Mouse (Mus musculus) kidney, embryonic 14.5 days (tissue): ENCODE measurements around the gene Mnat1. TPM values are rescaled to one million over a fixed set of nuclear protein-coding genes. Genes with fewer than 3 reads are reported as not detected.
"Not testable (repeated sequence)": the region's sequence is repeated elsewhere in the genome, so short reads cannot be mapped to it uniquely, and the experiment has no call there.

ENCODE experiments used
- ATAC-seq: fragments of 200-750 bp; cut with Nextera tagmentation; 2 replicates; pipeline ENCODE4 v1.8.0; 2017; ENCODE audit warnings: moderate number of reproducible peaks, mild to moderate bottlenecking, moderate TSS enrichment, moderate library complexity; ENCODE audit not compliant: low FRiP score, low TSS enrichment
- H3K27ac ChIP-seq: fragments of 300-500 bp; sonication (generic); 2 replicates; pipeline ENCODE4 v1.5.1; 2014; ENCODE audit warnings: low read depth, mild to moderate bottlenecking, low read length, moderate library complexity, mixed read lengths
- H3K27me3 ChIP-seq: fragments of 300-500 bp; sonication (generic); 2 replicates; pipeline ENCODE4 v1.6.1; 2014; ENCODE audit warnings: mild to moderate bottlenecking, low read length; ENCODE audit not compliant: control insufficient read depth, insufficient read depth
- H3K36me3 ChIP-seq: fragments of 300-500 bp; sonication (generic); 2 replicates; pipeline ENCODE4 v1.6.1; 2014; ENCODE audit warnings: low read length, mixed read lengths; ENCODE audit not compliant: control insufficient read depth, insufficient read depth
- H3K4me1 ChIP-seq: fragments of 300-500 bp; sonication (generic); 2 replicates; pipeline ENCODE4 v1.6.1; 2014; ENCODE audit warnings: low read length, mixed read lengths; ENCODE audit not compliant: control insufficient read depth, insufficient read depth
- H3K4me2 ChIP-seq: fragments of 300-500 bp; sonication (generic); replicated peaks from 2 replicates; pipeline ENCODE4 v1.6.1; 2014; ENCODE audit warnings: low read depth, mild to moderate bottlenecking, low read length
- H3K4me3 ChIP-seq: fragments of 300-500 bp; sonication (generic); 2 replicates; pipeline ENCODE4 v1.5.1; 2014; ENCODE audit warnings: mild to moderate bottlenecking, low read length
- H3K9ac ChIP-seq: fragments of 300-500 bp; sonication (generic); 2 replicates; pipeline ENCODE4 v1.6.1; 2014; ENCODE audit warnings: low read depth, mild to moderate bottlenecking, low read length, moderate library complexity
- H3K9me3 ChIP-seq: fragments of 300-500 bp; sonication (generic); 2 replicates; pipeline ENCODE4 v1.6.1; 2016; ENCODE audit warnings: low read length; ENCODE audit not compliant: control insufficient read depth
- WGBS: fragments of 180-500 bp; shearing (Covaris S2); extraction: QIAGEN DNeasy Blood & Tissue Kit; methylation state at CpG from one replicate; pipeline ENCODE4 v1.1.7; 2014; 5-methylcytosine and 5-hydroxymethylcytosine counted together
- polyA plus RNA-seq: library from polyadenylated mRNA; unstranded; fragments of >200 nt; fragmentation: Nextera tagmentation; extraction: Ambion mirVana; gene quantifications from 2 replicates; pipeline ENCODE4 v1.2.1, GENCODE M21; 2014

The Mnat1 gene
- polyA plus RNA-seq, 1 experiment from 2014 or later: 43.4 TPM

GRCm38 (mm10) chr12:73094189-73094588 lies 29.3 kb upstream of the Mnat1 start:
- Histone ChIP-seq H3K27ac (no peak overlapping the region), H3K9me3 (no peaks in the 10 kb centered on the region), H3K4me1 (no peaks in the 10 kb centered on the region), H3K4me2 (no peak overlapping the region), H3K9ac (no peak overlapping the region), H3K27me3 (no peaks in the 10 kb centered on the region), H3K4me3 (no peak overlapping the region), H3K36me3 (no peaks in the 10 kb centered on the region)
- 70% methylated on average over 2 of the region's 2 CpGs for WGBS
- ATAC-seq: 0 out of 2 replicates have a peak, but pooled peaks have one; percentile 24

GRCm38 (mm10) chr12:73094605-73095004 lies 28.9 kb upstream of the Mnat1 start:
- Histone ChIP-seq H3K9me3 (no peaks in the 10 kb centered on the region), H3K27me3 (no peaks in the 10 kb centered on the region), H3K4me3 (no peak overlapping the region), H3K4me1 (no peaks in the 10 kb centered on the region), H3K27ac (no peak overlapping the region), H3K9ac (no peak overlapping the region), H3K36me3 (no peaks in the 10 kb centered on the region), H3K4me2 (no peak overlapping the region)
- WGBS: 27% methylated on average over 2 of the region's 2 CpGs
- ATAC-seq: no peak

GRCm38 (mm10) chr12:73096177-73096576 lies 27.3 kb upstream of the Mnat1 start:
- not testable (repeated sequence) for H3K9me3 ChIP-seq, H3K27ac ChIP-seq, H3K4me3 ChIP-seq, H3K9ac ChIP-seq, H3K4me1 ChIP-seq, H3K27me3 ChIP-seq, H3K36me3 ChIP-seq, ATAC-seq, H3K4me2 ChIP-seq
- WGBS: 90% methylated on average over 5 of the region's 5 CpGs

GRCm38 (mm10) chr12:73098593-73098992 lies 24.9 kb upstream of the Mnat1 start:
- no peak overlapping the region for H3K9ac ChIP-seq
- no peak overlapping the region for H3K4me2 ChIP-seq
- no peaks in the 10 kb centered on the region for H3K4me1 ChIP-seq
- 83% methylated on average over 4 of the region's 4 CpGs for WGBS
- H3K9me3 ChIP-seq: no peaks in the 10 kb centered on the region
- no peak overlapping the region for H3K27ac ChIP-seq
- peaks cover 14% of the 10 kb centered on the region for H3K36me3 ChIP-seq
- ATAC-seq: no peak
- H3K27me3 ChIP-seq: no peaks in the 10 kb centered on the region
- H3K4me3 ChIP-seq: no peak overlapping the region

- ATAC-seq: no peak
- peaks cover 26% of the 10 kb centered on the region for H3K36me3 ChIP-seq
- whole genome bisulfite sequencing: 80% methylated on average over 12 of the region's 12 CpGs
- H3K4me1 ChIP-seq: no peaks in the 10 kb centered on the region
- H3K4me2 ChIP-seq: no peak overlapping the region
- no peak overlapping the region for H3K9ac ChIP-seq
- no peaks in the 10 kb centered on the region for H3K9me3 ChIP-seq
- H3K27ac ChIP-seq: no peak overlapping the region
- H3K27me3 ChIP-seq: no peaks in the 10 kb centered on the region
- H3K4me3 ChIP-seq: no peak overlapping the region
Observed at GRCm38 (mm10) chr12:73103713-73104112, 19.8 kb upstream of the Mnat1 start.

- H3K4me1 ChIP-seq: peaks cover 15% of the 10 kb centered on the region
- no peaks in the 10 kb centered on the region for H3K27me3 ChIP-seq
- no peak overlapping the region for H3K4me2 ChIP-seq
- peaks cover 21% of the 10 kb centered on the region for H3K36me3 ChIP-seq
- no peak overlapping the region for H3K27ac ChIP-seq
- H3K9me3 ChIP-seq: no peaks in the 10 kb centered on the region
- no peak overlapping the region for H3K9ac ChIP-seq
- H3K4me3 ChIP-seq: no peak overlapping the region
- WGBS: 84% methylated on average over 2 of the region's 2 CpGs
- ATAC-seq: no peak
Observed at GRCm38 (mm10) chr12:73107821-73108220, 15.7 kb upstream of the Mnat1 start.

GRCm38 (mm10) chr12:73110431-73111111 lies 12.9 kb upstream of the Mnat1 start:
- peak overlapping the region; percentile 74 for H3K4me3 ChIP-seq
- ATAC-seq: peak; percentile 80
- H3K9me3 ChIP-seq: no peaks in the 10 kb centered on the region
- peaks cover 10% of the 10 kb centered on the region; the same call in 1 of the 2 replicates for H3K36me3 ChIP-seq
- peak overlapping the region; percentile 87; the same call in 1 of the 2 replicates for H3K9ac ChIP-seq
- 1% methylated on average over 23 of the region's 23 CpGs for WGBS
- H3K4me1 ChIP-seq: peaks cover 15% of the 10 kb centered on the region
- H3K27ac ChIP-seq: peak overlapping the region; percentile 94; the same call in 1 of the 2 replicates
- H3K27me3 ChIP-seq: no peaks in the 10 kb centered on the region
- H3K4me2 ChIP-seq: peak overlapping the region; percentile 95

- Histone ChIP-seq H3K4me2 (peak overlapping the region; percentile 95), H3K27ac (peak overlapping the region; percentile 94), H3K9ac (peak overlapping the region; percentile 87), H3K36me3 (peaks cover 8% of the 10 kb centered on the region; the same call in 1 of the 2 replicates), H3K27me3 (no peaks in the 10 kb centered on the region), H3K4me3 (peak overlapping the region; percentile 74), H3K9me3 (no peaks in the 10 kb centered on the region), H3K4me1 (peaks cover 15% of the 10 kb centered on the region)
- ATAC-seq: peak; percentile 21
- under 1% methylated on average over 41 of the region's 44 CpGs for WGBS
Observed at GRCm38 (mm10) chr12:73111561-73112325, 11.8 kb upstream of the Mnat1 start.
